Mouse (Mus musculus) brain, adult 2 months (tissue): ENCODE measurements at regions not wholly inside any gene's neighbourhood (a gene's known extent, or its start where the extent isn't known, plus 50 kb on each side); places are given as distances from the start of the nearest gene placed in this dataset.
"Not testable (repeated sequence)": the region's sequence is repeated elsewhere in the genome, so short reads cannot be mapped to it uniquely, and the experiment has no call there.

Experiments
- DNase-seq: peaks from one replicate; pipeline ENCODE4 v3.0.0; 2011; ENCODE audit warnings: low read depth, low spot score

- DNase-seq = not testable (repeated sequence)
These were observed 352.3 kb upstream of the Tmco5 start for GRCm38 (mm10) chr2:116526203-116526602.

DNA sequence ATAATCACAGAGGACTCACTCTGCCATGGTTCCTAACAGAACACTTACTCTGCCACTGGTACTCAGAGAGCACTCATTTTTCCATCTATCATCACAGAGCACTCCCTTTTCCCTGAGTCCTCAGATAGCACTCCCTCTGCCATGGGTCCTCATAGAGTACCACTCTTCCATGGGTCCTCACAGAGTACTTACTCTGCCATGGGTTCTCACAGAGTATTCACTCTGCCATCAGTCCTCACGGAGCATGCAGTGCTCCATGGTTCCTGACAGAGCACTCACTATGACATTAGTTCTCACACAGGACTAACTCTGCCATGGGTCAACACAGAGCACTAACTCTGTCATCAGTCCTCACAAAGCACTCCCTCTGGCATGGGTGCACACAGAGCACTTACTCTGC, 342.0 kb upstream of the Tmco5 start:
- DNase-seq = no peak

DNA sequence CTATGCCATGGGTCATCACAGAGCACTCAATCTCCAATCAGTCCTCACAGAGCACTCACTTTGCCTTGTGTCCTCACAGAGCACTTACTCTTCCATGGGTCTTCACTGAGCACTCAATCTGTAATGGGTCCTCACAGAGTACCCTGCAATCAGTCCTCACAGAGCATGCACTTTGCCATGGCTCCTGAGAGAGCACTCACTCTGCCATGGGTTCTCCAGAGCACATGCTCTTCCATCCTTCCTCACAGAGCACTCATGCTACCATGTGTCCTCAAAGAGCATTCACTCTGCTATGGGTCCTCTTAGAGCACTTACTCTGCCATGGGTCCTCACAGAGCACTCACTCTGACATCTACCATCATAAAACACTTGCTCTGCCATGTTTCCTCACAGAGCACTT, 319.1 kb upstream of the Tmco5 start:
- no peak for DNase-seq

DNA sequence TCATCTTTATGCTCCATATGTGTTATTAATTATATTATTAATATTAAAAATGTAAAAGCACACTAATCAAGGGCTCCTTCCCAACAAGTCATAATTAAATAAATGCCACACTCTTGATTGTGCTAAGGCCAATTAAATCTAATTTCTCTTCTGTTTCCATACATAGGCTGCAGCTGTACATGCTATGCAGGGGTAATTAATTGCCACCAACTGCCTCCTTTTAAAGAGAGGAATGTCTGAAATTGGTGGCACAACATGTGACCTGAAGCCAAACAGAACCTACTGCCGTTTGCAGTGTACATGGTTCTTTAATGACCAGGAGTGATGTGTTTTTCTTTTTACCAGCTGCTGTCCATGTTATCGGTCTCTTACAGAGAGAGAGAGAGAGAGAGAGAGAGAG, 294.5 kb upstream of the Tmco5 start:
- no peak for DNase-seq

DNA sequence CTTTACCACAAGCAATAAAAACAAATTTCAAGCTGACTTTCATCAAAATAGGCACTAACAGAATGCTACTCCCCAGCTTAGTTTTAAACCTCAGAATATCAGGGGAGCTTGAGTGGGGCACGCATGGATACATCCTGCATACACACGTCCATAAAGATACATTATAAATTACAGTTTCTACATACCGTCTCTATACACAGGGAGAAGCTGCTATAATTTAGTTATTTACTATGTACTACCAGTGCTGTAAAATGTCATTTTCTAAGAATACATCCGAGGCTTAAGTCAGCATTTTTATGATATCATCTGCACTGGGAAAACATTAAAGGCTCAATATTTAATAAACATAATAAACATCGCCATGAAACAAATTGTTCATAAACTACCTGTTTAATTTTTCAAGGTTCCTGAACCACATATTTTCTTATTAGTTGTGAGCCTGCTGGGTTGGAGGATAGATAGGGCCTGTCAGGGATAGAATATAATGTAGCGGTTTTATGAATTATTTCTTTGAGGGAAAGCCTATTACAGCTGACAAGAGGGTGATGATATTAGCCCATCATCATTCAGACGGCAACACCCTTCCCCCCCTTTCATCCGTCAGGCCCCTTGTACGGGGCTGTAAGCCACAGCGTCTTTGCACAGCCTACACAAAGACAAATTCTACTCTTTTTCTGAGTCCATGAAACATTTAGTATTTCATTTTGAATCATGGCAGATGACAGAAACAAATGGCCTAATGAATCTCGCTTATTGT, 292.1 kb upstream of the Tmco5 start:
- DNase-seq = no peak

GRCm38 (mm10) chr2:116605869-116606268, 272.6 kb upstream of the Tmco5 start:
- DNase-seq = no peak

DNA sequence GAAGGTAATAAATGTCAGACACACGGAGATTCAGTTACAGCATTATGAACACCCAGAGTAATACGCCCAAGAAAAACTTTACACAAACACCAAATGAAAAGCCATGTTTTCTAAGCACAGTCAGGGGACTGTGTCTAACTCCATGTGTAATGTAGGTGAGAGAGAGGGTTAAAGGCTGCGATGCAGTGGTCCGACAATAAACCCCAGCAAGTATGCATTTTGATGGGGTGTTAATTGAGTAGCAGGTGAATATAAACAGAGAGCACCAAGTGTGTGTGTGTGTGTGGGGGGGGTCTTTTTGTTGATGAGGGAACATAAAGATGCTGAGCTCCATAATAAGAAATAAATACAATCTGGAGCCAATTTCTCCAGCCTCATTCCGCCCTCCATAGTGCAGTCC, 238.6 kb upstream of the Tmco5 start:
- DNase-seq = no peak

DNA sequence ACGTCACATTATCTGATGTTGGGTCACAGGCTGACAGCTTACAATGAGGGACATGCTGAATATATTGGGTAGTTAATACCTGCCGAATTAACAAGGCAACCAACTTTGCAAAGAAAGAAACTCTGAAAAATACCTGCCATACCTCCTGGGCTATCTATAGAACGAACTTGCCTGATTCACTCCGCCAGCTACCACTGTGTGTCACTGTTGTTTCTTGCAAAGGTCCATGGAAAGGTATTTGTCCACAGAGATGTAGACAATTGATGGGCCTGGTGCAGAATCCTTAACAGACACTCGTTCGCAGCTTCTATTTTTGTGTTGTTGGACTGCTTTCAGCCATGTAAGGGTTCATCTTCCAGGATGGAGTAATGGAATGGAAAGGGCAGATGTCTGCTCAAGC, 226.4 kb upstream of the Tmco5 start:
- no peak for DNase-seq

GRCm38 (mm10) chr2:116685756-116686155, 192.7 kb upstream of the Tmco5 start:
- DNase-seq = no peak

- DNase-seq = no peak
These were observed 180.9 kb upstream of the Tmco5 start for GRCm38 (mm10) chr2:116697542-116697941.

DNA sequence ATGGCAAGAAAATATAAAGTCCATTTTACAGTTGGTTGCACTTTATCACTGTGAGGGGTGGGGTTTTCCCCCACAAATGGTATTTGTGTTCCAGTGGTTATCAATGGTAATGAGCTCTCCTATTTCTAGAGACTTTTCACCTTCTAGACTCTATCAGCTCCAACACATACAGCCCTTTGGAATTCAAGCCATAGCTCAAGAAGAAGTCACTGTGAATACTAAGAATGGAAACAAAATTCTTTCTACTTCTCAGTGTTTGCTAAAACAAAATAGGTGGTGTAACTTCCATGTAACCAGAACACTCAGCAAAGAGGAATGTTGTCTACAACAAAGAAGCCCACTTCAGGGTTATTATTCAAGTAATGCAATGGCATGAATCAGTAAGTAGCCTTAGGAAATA, 173.8 kb upstream of the Tmco5 start:
- DNase-seq = no peak

DNA sequence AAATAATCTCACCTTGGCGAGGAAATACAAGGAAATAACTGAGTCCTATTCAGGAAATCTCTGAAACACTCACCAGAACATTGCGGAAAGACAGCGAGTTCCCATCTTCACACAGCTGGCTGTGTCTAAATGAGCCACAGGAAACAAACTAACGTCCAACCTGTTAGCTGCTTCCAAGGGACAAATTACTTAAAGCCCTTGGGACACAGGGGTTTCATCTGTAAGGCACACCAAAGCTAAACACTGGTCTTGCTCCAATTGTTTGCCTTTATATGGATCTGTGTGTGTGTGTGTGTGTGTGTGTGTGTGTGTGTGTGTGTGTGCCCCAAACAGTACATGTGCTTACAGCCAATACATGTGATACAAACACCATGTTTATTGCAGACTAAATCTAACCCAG, 168.9 kb upstream of the Tmco5 start:
- DNase-seq = no peak

GRCm38 (mm10) chr2:116716529-116717201, 161.8 kb upstream of the Tmco5 start:
- no peak for DNase-seq

DNA sequence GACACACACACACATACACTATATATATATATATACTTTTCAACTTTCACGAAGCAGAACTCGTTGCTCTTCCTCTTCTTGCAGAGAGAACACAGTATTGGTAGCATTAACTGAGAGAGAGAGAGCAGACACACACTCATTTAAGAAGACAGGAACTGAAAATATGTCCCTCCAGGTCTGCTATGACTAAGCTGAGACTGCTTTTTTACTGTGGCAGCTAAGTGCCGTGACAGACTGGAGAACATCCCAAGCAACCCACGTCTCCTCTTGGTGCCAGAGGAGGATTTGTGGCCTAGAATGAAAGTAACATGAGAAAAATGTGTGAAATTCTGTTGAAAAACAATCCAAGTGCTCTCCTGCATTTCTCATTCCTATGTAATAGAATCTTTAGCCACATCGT, 159.9 kb upstream of the Tmco5 start:
- peak; percentile 85 for DNase-seq

GRCm38 (mm10) chr2:116727591-116727990, 150.9 kb upstream of the Tmco5 start:
- DNase-seq = no peak

GRCm38 (mm10) chr2:116735702-116736101, 142.8 kb upstream of the Tmco5 start:
- DNase-seq = peak; percentile 51

DNA sequence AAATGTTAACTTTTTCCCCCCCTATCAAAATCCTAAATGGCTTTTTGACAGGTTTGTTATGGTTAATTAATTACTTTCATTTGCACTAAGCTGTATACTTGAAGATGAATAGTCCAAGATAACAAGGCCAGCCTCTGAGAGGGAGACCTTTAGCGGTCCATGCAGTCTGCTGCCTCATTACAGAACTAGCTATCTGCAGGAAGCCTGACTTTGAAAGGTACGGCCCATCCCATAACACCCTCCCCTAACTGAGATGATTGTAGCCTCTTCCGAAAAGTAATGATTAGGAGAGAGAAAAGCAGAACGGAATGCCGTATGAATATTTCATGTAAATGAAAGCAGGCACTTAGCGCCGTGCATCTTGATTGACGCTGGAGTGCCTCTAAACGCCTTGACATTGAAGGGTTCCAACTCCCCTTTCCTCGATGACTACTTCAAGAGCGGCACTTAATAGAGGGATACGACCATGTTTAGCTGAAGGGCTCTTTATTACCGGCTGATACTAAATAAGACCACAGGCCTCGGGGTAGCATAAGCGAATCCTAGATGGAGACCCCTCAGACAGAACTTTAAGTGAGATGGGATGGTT, 109.9 kb upstream of the Tmco5 start:
- DNase-seq = no peak

- DNase-seq = no peak
These were observed 109.3 kb upstream of the Tmco5 start for GRCm38 (mm10) chr2:116769186-116769585.

DNA sequence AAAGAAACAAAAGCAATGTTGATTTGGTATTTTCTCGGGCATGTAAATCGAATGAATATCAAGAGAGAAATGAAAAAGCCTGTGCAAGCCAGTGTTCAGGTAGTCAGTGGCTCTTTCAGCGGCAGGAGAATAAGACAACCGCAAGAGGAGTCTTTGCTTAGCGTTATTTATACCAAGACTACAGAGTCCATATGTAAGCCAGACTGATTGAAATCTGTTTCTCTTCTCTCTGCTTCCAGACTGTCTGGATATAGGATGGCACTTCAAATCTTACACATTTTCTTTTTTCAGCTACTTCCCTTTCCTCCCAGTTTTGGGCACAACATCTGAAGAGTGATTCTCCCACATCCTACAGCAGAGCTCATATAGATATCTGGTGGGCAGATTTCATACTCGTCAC, 105.9 kb upstream of the Tmco5 start:
- DNase-seq = peak; percentile 5

DNA sequence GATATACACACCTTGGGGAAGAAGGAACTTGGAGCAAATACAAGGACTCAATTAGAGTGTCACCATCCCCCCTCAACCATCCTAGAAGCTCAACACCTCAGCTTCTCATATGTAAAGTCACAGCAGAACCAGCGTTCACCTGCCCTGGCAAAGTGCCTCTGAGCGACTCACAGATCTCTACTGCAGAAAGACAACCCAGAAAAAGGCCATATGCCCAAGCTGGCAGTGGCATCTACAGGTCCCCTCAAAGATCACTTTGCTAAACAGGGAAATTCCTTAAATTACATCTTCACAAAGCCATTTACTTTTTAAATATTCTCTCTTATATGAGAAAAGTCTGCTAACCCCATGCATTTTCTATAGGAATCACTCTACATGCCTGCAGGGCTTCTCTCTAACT, 78.3 kb upstream of the Tmco5 start:
- DNase-seq = no peak

- no peak for DNase-seq
These were observed 76.9 kb upstream of the Tmco5 start for GRCm38 (mm10) chr2:116801578-116801977.

GRCm38 (mm10) chr2:116807207-116807606, 71.3 kb upstream of the Tmco5 start:
- DNase-seq = no peak

- no peak for DNase-seq
These were observed 70.9 kb upstream of the Tmco5 start for GRCm38 (mm10) chr2:116807636-116808035.
